Mouse (Mus musculus): ENCODE measurements around the gene Vegfb.

Gene Vegfb

DNA sequence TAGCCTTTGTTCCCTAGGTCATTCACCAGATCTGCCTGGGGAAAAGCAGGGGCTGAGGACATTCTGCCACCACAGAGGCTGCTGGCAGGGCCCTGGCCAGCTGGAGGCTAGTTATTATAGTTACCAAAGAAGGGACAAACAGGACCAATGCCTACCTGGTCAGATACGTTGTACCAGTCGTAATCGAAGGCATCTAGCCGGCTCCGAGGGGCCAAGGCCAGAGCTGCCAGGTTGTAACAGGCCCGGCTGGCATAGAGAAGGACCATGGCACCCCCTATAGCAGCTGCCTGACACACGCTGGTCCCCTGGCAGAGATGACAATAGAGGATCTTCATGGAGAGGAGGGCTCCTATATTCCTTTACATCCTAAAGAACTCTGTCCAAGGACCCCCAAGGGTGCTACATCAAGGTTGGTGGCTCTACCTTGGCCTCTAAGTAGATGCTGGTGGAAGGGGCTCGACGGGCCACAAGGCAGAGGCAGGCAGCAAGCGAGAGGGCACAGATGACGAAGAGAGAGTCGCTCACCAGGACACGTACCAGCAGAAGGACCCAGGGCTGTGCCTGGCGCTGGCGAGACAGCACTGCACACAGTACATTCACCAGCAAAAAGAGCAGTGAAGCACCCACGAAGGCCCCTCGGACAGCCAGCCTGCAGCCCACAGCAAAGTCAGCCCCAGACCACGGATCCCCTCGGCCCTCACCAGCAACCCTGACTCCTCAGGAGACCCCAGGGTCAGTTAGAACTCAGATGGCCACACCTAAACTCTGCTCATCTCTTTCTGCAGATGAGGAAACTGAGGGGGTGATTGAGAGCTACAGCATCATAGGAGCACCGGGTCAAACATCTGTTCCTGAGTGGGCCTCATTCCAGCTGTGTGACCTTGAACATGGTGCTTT is 48.1 kb downstream of the Vegfb start:
- no peak for DNase-seq

DNA sequence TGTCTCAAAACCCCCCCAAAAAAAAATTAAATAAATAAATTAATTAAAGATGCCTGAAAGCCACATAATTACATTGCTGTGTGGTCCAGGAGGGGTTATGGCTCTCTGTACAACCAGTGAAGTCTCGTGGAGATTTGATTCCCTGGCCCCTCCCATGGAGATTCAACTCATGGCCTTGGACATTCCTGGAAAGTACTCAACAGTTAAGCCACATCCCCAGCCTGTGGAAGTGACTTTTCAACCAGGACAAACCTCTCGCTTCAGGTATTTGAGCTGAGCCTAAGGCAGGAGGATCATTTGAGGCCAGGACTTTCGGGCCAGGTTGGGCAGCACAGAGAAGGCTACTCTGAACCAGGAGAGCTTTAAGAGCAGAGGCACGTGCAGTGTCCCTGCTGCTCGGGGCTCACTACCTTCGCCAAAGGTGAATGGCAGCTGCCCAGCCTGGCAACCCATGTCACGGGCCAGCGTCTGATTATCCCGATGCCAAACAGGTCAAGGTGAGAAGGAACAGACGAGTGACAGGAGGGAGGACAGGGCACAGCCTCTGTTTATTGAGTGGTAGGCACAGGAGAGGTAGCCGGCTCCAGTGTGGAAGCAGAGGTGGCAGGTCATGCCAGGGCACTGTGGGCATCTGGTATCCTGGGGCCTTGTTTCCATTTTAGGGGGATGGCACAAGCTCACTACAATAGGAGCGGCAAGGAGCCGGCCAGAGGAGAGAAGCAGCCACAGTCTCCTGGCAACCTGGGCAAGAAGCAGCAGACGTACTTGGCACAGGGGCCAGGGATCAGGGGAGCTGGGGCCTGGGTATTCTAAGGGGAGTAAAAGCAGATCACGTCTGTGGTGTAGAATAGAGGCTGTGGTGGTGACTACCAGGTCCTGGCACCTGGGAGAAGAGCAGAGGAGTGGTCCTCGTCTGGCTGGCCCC is 49.6 kb downstream of the Vegfb start:
- no peak for DNase-seq

DNA sequence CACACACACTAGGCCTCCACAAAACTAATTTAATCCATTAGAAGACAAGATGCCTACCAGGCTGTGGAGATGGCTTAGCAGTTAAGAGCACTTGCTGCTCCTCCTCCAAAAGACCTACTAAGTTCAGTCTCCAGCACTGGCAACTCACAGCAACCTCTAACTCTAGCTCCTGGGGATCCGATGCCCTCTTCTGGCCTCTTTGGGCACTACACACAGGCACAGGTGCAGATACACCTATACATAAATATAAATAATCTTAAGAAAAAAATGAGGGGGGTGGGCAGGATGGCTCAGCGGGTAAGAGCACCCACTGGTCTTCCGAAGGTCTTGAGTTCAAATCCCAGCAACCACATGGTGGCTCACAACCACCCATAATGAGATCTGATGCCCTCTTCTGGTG is 51.2 kb downstream of the Vegfb start:
- no peak for DNase-seq

DNA sequence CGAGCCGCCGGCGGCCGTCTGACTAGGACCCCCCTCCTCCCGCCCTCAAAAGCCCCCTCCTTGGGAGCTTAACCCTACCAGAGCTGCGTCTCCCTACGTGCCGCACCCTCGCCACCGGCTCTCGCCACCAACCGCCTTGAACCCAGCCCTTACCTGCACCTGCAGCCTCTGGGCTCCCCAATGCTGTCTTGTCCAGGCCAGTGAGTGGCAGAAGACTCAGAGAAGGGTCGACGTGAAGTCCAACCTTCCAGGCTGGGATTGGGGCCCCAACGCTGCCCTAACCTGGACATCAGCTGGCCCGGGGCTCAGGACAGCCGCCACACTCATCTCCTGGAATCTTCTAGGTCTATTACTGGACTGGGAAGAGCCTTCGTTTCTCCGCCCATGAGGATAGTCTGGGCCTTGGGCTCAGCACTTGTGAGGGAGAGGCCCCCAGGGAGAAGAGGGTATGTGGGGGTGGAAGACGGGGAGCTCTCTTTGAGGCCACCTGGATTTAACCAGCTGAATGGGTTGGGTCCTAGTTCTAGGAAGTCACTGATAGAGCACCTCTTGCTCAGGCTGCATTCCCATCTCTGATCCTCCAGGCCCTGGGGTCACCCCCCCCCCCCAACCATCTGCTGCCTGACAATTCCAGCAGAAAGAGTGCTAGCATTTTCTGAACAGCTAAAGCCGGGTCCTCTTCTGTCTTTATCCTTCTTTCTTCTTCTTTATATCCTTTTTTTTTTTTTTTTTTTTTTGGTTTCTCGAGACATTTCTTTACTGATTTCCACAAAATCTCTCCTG is 53.1 kb downstream of the Vegfb start, which contains the start of gene Kcnk4:
Gene Kcnk4 (minus strand): TSS at position 321 of the 783 bp plus-strand sequence.
- no peak for DNase-seq

DNA sequence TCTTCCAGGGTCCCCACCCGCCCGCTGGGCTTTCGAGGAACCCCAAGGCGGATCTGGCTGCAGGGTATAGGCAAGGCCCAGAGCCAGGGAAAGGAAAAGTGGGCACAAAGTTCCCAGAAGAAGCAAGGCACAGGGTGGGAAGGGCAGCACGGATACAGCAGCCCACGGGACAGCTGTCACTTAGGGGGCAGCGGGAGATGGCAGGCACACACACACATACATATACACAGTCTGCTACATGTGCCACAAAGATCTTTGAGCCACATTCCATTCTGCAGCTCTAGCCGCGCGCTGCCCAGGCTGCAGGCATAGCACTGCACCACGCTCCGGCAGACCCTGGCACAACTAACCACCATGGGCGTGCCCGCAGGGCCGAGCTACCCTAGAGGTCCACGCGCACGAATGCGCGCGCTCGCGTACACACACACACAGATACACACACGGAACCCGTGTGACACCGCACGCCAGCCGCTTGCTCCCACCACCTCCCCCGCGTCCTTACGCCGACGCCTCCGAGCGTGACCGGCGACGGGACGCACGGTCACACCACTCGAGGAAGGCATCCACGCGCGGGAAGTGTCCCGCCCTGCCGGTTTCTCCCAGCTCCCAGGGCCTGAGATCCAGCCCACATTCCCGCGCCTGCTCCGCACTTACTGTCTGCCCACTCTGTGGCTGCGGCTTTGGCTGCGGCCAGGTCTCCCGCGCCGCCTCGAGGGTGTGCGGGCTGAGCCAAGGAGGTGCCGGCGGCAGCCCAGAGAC is 53.8 kb downstream of the Vegfb start:
- DNase-seq, result no peak

DNA sequence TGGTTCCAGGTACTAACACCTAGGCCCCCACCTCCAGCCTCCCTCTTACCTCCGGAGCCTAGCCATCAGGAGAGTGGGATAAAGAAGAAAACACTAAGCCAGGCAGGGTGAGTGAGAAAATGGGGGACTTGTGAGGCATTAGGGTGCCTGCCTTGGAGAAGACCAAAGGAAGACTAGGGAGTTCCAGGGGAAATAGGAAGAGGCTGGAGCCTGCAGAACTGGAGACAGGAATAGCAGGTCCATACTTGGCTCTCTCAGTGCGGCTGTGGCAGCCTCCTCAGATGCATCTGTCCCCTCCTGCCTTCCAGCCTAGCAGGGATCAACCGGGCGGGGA is 54.4 kb downstream of the Vegfb start:
- no peak for DNase-seq

All from lung, postnatal 10 days (tissue).